Mouse (Mus musculus) layer of hippocampus, postnatal 36 days (tissue): ENCODE results near the gene Rtca. TPM values are rescaled to one million over a fixed set of nuclear protein-coding genes. Genes with fewer than 3 reads are reported as not detected.

Experiments
- DNase-seq, 2 experiments: peaks; one replicate each; pipeline ENCODE4 v3.0.0; 2022
- total RNA-seq, 2 experiments: library from RNA; stranded (reverse); gene quantifications; 2 replicates each; pipeline ENCODE4 v1.2.3; 2021

The Rtca gene
- total RNA-seq, 2 experiments from 2014 or later: 52.1 to 55.0 TPM

DNA sequence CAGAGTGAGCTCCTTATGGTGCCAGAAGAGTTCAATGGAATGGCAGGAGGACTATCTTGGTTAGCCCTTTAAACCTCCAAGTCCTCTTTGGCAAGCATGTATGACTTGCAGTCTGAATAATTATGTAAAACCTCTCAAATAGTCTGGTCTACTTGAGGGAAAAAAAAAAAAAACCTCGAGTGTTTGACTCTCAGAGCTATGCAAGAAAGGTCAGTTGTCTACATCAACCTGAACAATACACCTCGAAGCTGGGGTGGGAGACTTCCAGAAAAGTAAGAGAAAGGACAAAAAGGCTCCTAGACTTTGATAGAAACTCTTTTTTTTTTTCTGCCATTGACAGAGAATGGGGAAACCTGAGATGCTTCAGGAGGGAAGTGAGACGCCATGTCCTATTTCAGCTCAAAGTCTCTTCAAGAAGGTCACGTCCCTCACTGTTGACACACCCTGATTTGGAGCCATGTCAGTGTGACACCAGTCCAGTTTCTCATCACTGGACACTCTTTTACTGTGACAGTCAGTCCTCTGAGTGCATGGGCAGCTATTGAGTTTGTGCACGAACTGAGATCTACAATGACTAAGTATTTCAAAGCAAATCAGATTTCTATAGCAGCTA lies 31.2 kb downstream of the Rtca start:
- DNase-seq: no peak

DNA sequence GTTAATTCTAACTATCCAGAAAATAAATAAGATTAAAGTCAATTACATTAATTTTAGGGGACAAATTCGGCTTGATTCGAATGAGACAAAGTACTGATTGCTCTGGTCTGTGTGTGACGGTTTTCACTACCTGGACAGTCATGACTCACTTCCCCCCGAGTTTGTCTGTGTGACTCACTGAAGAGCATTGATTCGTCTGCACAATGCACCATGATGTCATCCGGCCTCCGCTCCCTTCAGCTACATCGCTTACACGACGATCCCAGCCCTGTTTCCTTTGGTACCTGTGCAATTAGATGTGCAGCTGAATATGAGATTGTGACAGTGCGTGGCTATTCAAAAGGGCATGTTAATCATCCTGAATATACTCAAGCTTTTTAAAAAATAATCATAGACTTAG lies 33.4 kb downstream of the Rtca start:
- no peak for DNase-seq

DNA sequence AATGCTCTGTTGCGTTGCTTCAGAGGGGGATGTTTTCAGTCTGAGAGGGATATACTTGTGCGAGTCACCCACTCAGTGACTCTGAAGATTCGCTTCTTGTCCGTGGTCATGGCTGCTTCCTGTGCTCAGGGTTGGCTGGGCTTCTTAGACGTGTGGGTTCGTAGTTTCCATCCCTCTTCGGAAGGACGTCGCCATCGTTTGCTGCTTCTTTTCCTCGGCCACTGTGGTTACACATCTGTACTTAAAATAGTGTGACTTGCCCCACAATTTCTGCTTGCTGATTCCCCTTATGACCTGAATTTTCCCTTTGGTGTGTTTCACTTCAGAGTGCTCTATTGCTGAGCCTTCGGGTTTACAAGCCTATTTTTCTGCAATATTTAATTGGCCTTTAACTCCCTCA lies 42.3 kb downstream of the Rtca start:
- no peak for DNase-seq

DNA sequence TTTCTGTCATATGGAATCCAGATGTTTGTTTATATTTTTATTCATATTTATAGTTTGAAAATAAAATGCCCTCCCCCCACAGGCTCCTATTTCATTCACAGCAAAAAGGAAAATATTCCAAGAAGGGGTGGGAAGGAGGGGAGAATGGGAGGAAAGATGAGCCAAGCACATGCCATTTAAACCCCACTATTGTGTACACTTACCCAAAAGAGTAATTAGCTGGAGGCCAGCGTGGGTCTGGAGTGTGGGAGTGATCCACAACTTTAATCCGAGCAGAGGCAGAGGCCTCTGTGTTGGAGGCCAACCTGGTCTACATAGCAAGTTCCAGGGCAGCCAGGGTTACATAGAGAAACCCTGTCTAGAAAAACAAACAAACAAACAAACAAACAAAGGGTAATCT lies 43.7 kb downstream of the Rtca start:
- DNase-seq: no peak

DNA sequence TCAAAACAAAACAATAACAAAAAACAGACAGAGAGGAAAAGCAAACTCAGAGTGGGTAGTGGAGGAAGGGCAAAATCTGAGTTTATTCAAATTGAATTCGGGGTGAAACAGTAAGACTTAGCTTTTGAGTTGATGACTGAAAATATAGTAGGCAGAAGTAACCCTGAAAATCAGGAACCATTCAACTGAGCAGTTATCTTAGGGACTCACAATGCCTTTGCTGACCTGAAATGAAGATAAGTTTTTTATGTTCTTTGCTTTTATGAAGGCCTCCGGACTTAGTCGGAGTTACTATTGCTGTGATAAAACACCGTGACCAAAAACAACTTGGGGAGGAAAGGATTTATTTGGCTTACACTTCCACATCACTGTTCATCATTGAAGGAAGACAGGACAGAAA lies 47.0 kb downstream of the Rtca start:
- DNase-seq: no peak

DNA sequence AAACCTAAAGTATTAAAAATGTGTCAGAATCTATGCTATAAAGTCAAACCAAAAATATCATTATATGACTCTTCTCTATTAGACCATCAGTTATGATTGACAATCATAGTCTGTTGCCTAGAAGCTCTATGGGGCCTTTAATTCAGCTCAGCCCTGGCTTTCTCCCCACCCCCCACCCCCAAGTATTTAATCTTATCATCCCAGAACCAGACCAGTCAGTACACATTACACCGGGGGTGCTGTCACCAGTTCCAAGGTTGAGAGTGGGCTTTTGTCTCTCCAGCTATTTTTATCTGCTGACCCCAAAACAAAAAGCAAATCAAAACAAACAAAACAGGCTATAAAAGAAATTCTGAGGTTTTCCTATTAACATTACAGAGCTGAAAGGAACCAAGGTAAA lies 53.5 kb downstream of the Rtca start:
- no peak for DNase-seq

DNA sequence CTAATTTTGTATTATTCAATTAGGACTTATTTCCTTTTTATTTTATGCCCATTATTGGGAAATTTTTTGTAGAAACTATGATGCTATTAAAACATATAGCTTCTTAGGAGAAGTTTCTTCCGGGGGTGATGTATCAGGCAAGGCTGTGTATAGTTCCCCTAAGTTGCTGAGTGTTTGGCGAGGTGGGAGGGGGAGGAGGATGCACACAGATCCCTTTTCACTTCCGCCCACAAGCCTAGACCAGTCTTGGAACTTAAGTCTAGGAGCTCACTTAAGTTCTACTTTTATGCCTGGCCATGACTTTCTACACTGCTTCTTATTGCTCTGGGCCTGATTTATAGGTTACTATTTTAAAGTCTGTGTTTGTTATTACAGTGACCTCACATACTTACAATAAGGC lies 57.3 kb downstream of the Rtca start:
- no peak for DNase-seq

DNA sequence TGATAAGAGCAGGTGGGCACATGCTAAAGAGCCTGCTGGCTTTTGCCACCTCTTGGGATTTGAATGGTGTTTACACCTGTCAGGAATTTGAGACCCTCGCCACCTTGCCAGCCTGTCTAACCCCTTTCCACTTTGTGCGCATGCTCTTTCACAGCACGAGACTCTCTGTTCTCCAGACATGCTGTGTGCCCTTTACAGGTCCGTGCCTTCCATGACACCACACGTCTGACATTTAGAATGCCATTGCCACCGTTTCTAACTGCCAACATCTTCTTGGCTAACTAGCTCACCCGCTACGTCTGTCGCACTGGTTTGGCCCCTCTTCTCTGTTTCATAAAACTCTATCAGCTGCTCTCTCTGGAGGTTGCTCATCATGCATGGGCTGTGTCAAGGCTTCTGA lies 63.7 kb downstream of the Rtca start:
- DNase-seq: no peak

DNA sequence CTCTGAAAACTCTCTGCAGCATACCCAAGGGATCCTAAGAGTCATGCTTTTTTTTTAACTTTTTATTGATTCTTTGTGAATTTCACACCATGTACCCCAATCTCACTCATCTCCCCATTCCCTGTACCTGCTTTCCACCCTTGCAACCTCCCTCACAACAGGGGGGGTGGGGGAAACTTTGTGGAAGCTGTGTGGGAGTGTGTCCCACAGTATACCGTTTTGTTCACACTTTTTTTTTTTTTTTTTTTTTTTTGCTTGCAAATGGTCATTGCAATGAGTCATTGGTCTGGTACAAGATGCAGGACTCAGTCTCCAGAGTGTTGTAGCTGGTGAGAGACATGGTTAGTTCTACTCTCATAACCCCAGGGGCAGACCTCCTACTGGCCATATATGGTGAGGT lies 65.2 kb downstream of the Rtca start:
- no peak for DNase-seq

DNA sequence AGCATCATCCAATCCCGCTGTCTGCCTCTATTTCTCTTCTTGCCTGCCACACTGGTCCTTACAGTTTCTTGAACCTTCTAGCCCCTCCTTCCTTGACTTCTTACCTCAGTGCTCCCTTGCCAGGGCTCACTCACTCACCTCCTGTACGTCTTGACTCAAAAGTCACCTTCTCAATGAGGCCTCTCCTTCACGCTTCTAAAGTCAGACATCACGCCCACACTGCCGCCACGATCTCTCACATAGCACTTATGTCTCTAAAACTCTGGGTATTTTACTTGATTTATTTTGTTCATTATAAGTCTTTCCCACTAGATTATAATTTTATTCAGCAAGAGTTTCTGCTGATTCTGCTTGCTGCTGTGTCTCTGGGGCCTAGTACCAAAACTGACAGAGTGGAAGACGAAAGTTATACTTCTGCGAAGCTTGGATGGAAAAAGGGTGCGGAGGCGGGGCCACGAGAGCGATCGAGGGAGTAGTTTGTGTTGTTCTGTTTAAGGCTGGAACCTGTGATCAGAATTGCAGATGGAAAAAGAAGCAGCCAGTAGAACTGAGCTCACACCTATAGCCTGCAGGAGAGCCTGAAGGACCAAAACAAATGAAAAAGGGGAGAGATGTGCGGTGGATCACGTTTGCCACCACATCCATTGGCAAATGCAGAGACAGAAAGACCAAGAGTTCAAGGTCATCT lies 66.3 kb downstream of the Rtca start:
- DNase-seq: no peak

DNA sequence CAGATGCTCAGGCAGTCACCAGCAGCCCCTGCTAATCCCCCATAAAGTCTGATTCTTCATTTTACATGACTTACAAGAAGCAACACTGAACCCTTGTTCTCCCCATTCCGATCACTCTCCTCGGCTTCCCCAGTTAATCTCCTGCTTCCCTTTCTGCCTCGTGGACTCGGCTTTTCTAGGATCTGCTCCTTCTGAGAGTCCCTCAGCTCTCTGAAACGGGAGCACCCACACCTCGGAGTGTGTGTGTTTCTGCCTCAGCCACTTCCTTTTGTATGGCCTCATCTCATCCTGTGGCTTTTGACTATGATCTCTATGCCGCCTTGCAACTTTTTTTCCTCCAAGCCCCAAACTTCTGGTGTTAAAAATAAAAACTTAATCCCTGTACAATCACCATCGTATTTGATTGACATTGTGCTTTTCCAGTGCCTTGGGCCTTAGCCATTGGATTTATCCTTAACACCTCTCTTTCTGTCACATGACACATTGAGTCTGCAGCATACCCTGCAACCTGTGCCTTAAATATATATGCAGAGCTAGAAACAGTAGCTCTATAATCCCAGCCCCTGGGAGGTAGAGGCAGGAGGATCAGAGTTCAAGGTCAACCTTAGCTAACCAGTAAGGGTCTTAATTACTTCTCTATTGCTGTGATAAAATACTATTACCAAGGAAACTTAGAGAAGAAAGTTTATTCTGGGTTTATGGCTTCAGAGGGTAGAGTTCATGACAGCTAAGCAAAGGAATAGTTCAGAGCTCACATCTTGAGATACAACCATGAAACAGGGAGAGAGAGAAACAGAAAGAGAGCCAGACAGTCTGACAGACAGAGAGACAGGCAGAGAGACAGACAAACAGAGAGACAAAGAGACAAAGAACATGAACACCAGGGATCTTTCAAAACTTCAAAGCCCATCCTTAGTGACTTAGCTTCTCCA lies 67.7 kb downstream of the Rtca start:
- no peak for DNase-seq

Other genes with a start within 250 kb of the Rtca start
- gene Cdc14a, start 84.2 kb downstream of the Rtca start, total RNA-seq: 1 to 10 TPM; 3.7 to 3.9 TPM
- gene Dbt, start 4.9 kb upstream of the Rtca start, total RNA-seq: 10 to 100 TPM; 17.5 to 24.7 TPM
- not detected for gene Lrrc39, start 54.8 kb upstream of the Rtca start, total RNA-seq
- 1 to 10 TPM; 8.2 to 9.2 TPM for gene Sass6, start 86.8 kb upstream of the Rtca start, total RNA-seq
- gene Trmt13, start 106.4 kb upstream of the Rtca start, total RNA-seq: 10 to 100 TPM; 18.4 to 21.3 TPM
- gene Mfsd14a, start 154.5 kb upstream of the Rtca start, total RNA-seq: 10 to 100 TPM; 60.9 to 62.1 TPM
- 1 to 10 TPM in 1 of 2 experiments, not detected in 1; 1.5 TPM for gene Gm43191, start 173.1 kb upstream of the Rtca start, total RNA-seq
- gene Slc35a3, start 204.6 kb upstream of the Rtca start, total RNA-seq: 10 to 100 TPM; 16.4 to 16.9 TPM